Comparison of ENCODE assay signal across 20 mouse cellular contexts in genomic region chr9:45807337-45807736, GRCm38 (mm10). TPM values are rescaled to one million over a fixed set of nuclear protein-coding genes. Genes with fewer than 3 reads are reported as not detected.
A peak's percentile ranks its signal among the peaks of the same experiment; 100 is the strongest.
DNase-seq lines count a peak whose midpoint lies in the region; ATAC-seq lines count a peak whose summit lies in the region.
"Had no signal": no experiment of that assay in that cellular context is flagged by ENCODE, and none has a peak within 500 bp of the region (broad histone marks: within the 10 kb centered on the region; RNA-seq: fewer than 3 reads in every experiment).

No protein-coding gene starts in this region.

- no peak overlapping the region for H3K4me2 ChIP-seq in forebrain, embryonic 11.5 days (ENCODE audit: low read depth, low read length, severe bottlenecking)
- H3K4me2 ChIP-seq in forebrain, embryonic 16.5 days (ENCODE audit: low read length): no peak overlapping the region
- no peak overlapping the region for H3K4me2 ChIP-seq in kidney, embryonic 15.5 days
- peak overlapping the region; percentile 7; the same call in 1 of the 2 replicates for H3K4me2 ChIP-seq in intestine, embryonic 16.5 days (ENCODE audit: low read depth, low read length)
- H3K4me2 ChIP-seq: embryonic facial prominence, embryonic 15.5 days; forebrain, embryonic 15.5 days; hindbrain, embryonic 13.5 days had no signal

- H3K9ac ChIP-seq in forebrain, embryonic 11.5 days (ENCODE audit: low read length): no peak overlapping the region
- H3K9ac ChIP-seq in forebrain, embryonic 16.5 days (replicated peaks; ENCODE audit: low read depth, low read length): no peak overlapping the region
- H3K9ac ChIP-seq in kidney, embryonic 15.5 days: no peak overlapping the region
- peak overlapping the region; percentile 44; the same call in 1 of the 2 replicates for H3K9ac ChIP-seq in intestine, embryonic 16.5 days (ENCODE audit: low read depth, low read length)
- H3K9ac ChIP-seq: embryonic facial prominence, embryonic 15.5 days; forebrain, embryonic 15.5 days; hindbrain, embryonic 13.5 days had no signal

- ATAC-seq in forebrain, embryonic 11.5 days (replicated peaks; ENCODE audit: low FRiP score): no peak
- no peak for ATAC-seq in forebrain, embryonic 16.5 days
- no peak for ATAC-seq in kidney, embryonic 15.5 days (replicated peaks; ENCODE audit: low FRiP score)
- peak; percentile 83 for ATAC-seq in intestine, embryonic 16.5 days
- no peak for ATAC-seq in granulocyte monocyte progenitor cell, adult 5-6 weeks (replicated peaks; ENCODE audit: poor library complexity, severe bottlenecking)
- ATAC-seq: forebrain, embryonic 15.5 days; hindbrain, postnatal 0 days had no signal

- H3K9me3 ChIP-seq in forebrain, embryonic 11.5 days (ENCODE audit: control insufficient read depth, low read length): no peaks in the 10 kb centered on the region
- no peaks in the 10 kb centered on the region for H3K9me3 ChIP-seq in forebrain, embryonic 16.5 days (ENCODE audit: control insufficient read depth, low read length)
- H3K9me3 ChIP-seq in kidney, embryonic 15.5 days (replicated peaks): no peaks in the 10 kb centered on the region
- H3K9me3 ChIP-seq in intestine, embryonic 16.5 days (ENCODE audit: control insufficient read depth, low read length): no peaks in the 10 kb centered on the region
- H3K9me3 ChIP-seq: embryonic facial prominence, embryonic 15.5 days; forebrain, embryonic 10.5 days; forebrain, embryonic 15.5 days; heart, embryonic 10.5 days; hindbrain, embryonic 13.5 days had no signal

- DNase-seq in forebrain, embryonic 11.5 days (ENCODE audit: low spot score): peak; percentile 30
- peak; percentile 25 to 36 for DNase-seq in kidney, postnatal 36 days
- no peak for DNase-seq in layer of hippocampus, postnatal 25 days (ENCODE audit: extremely low spot score in 1 of 2, low spot score in 1 of 2)
- DNase-seq: adrenal gland, adult 2 months; adrenal gland, postnatal 25 days; cerebellum, adult 18-20 months; cerebellum, postnatal 10 days; heart, adult 11 months; heart, postnatal 10 days had no signal

- H3K4me3 ChIP-seq in forebrain, embryonic 11.5 days (ENCODE audit: low read depth, low read length): no peak overlapping the region
- H3K4me3 ChIP-seq in forebrain, embryonic 16.5 days (replicated peaks; ENCODE audit: low read length): no peak overlapping the region
- no peak overlapping the region for H3K4me3 ChIP-seq in kidney, embryonic 15.5 days (replicated peaks)
- no peak overlapping the region for H3K4me3 ChIP-seq in intestine, embryonic 16.5 days (ENCODE audit: low read length)
- H3K4me3 ChIP-seq: embryonic facial prominence, embryonic 15.5 days; erythroblast, embryonic 14.5 days; forebrain, embryonic 10.5 days; forebrain, embryonic 15.5 days; heart, embryonic 10.5 days; hindbrain, embryonic 13.5 days had no signal

- H3K27ac ChIP-seq in forebrain, embryonic 11.5 days (ENCODE audit: low read depth, low read length): no peak overlapping the region
- no peak overlapping the region for H3K27ac ChIP-seq in forebrain, embryonic 16.5 days (ENCODE audit: low read length)
- H3K27ac ChIP-seq in kidney, embryonic 15.5 days: no peak overlapping the region
- H3K27ac ChIP-seq in intestine, embryonic 16.5 days (ENCODE audit: low read length): peak overlapping the region; percentile 4; the same call in 1 of the 2 replicates
- H3K27ac ChIP-seq: embryonic facial prominence, embryonic 15.5 days; forebrain, embryonic 10.5 days; forebrain, embryonic 15.5 days; heart, embryonic 10.5 days; hindbrain, embryonic 13.5 days; hindbrain, postnatal 0 days had no signal

- no peaks in the 10 kb centered on the region; the same call in 1 of the 2 replicates for H3K36me3 ChIP-seq in forebrain, embryonic 11.5 days (ENCODE audit: control insufficient read depth, insufficient read depth, low read length)
- peaks cover 2% of the 10 kb centered on the region for H3K36me3 ChIP-seq in forebrain, embryonic 16.5 days (ENCODE audit: control insufficient read depth, insufficient read depth)
- H3K36me3 ChIP-seq in kidney, embryonic 15.5 days: peaks cover 40% of the 10 kb centered on the region
- H3K36me3 ChIP-seq in intestine, embryonic 16.5 days (ENCODE audit: control insufficient read depth, insufficient read depth, low read length): 0 out of 2 replicates have a peak, but pooled peaks cover 2% of the 10 kb centered on the region

- WGBS in forebrain, embryonic 11.5 days: 90% methylated on average over 11 of the region's 11 CpGs
- WGBS in forebrain, embryonic 16.5 days: 85% methylated on average over 11 of the region's 11 CpGs
- WGBS in kidney, embryonic 15.5 days: 80% methylated on average over 11 of the region's 11 CpGs
- WGBS in intestine, embryonic 16.5 days: 77% methylated on average over 11 of the region's 11 CpGs

- H3K4me1 ChIP-seq in forebrain, embryonic 11.5 days (replicated peaks; ENCODE audit: control insufficient read depth, insufficient read depth, low read length): no peaks in the 10 kb centered on the region
- peaks cover 3% of the 10 kb centered on the region; the same call in 1 of the 2 replicates for H3K4me1 ChIP-seq in forebrain, embryonic 16.5 days (replicated peaks; ENCODE audit: control insufficient read depth, insufficient read depth, low read length)
- peaks cover 15% of the 10 kb centered on the region for H3K4me1 ChIP-seq in kidney, embryonic 15.5 days
- 0 out of 2 replicates have a peak, but pooled peaks cover 7% of the 10 kb centered on the region for H3K4me1 ChIP-seq in intestine, embryonic 16.5 days (ENCODE audit: control insufficient read depth, insufficient read depth, low read length)
- H3K4me1 ChIP-seq: embryonic facial prominence, embryonic 15.5 days had no signal

- no peaks in the 10 kb centered on the region for H3K27me3 ChIP-seq in forebrain, embryonic 11.5 days (ENCODE audit: control insufficient read depth, insufficient read depth, low read length)
- H3K27me3 ChIP-seq in forebrain, embryonic 16.5 days (replicated peaks; ENCODE audit: control insufficient read depth, insufficient read depth, low read length): no peaks in the 10 kb centered on the region
- H3K27me3 ChIP-seq in kidney, embryonic 15.5 days: no peaks in the 10 kb centered on the region
- H3K27me3 ChIP-seq in intestine, embryonic 16.5 days (replicated peaks; ENCODE audit: control insufficient read depth, insufficient read depth, low read length): no peaks in the 10 kb centered on the region
- H3K27me3 ChIP-seq: embryonic facial prominence, embryonic 15.5 days; forebrain, embryonic 15.5 days; hindbrain, embryonic 13.5 days had no signal

RNA-seq across cellular contexts. Expression of gene Cep164, which starts 21.2 kb away (rescaled TPM):
- 17.5 and 21.5 TPM in 2 replicates for polyA plus RNA-seq in forebrain, embryonic 11.5 days (2014; fragmentation: Nextera tagmentation; extraction: Ambion mirVana)
- 11.6 and 17.9 TPM in 2 replicates for polyA plus RNA-seq in forebrain, embryonic 16.5 days (2015; fragmentation: Nextera tagmentation; extraction: Ambion mirVana)
- 28.3 and 30.6 TPM in 2 replicates for polyA plus RNA-seq in kidney, embryonic 15.5 days (2015; fragmentation: Nextera tagmentation; extraction: Ambion mirVana)
- 20.6 and 21.6 TPM in 2 replicates for polyA plus RNA-seq in intestine, embryonic 16.5 days (2015; fragmentation: Nextera tagmentation; extraction: Ambion mirVana)
- total RNA-seq in layer of hippocampus, postnatal 25 days (2021): 10 to 100 TPM in 1 of 2 experiments, 1 to 10 TPM in 1; 9.0 to 14.8 TPM
- total RNA-seq in granulocyte monocyte progenitor cell, adult 5-6 weeks (2014; fragmentation: Nextera tagmentation): 19.8 and 22.3 TPM in 2 replicates
- 18.5 and 22.1 TPM in 2 replicates for total RNA-seq in granulocyte monocyte progenitor cell, adult 5-6 weeks (2017)

RNA-seq across cellular contexts. Expression of gene Bace1, which starts 31.0 kb away (rescaled TPM):
- polyA plus RNA-seq in forebrain, embryonic 11.5 days (2014; fragmentation: Nextera tagmentation; extraction: Ambion mirVana): 29.8 and 30.7 TPM in 2 replicates
- 46.9 and 51.7 TPM in 2 replicates for polyA plus RNA-seq in forebrain, embryonic 16.5 days (2015; fragmentation: Nextera tagmentation; extraction: Ambion mirVana)
- 32.9 and 33.9 TPM in 2 replicates for polyA plus RNA-seq in kidney, embryonic 15.5 days (2015; fragmentation: Nextera tagmentation; extraction: Ambion mirVana)
- polyA plus RNA-seq in intestine, embryonic 16.5 days (2015; fragmentation: Nextera tagmentation; extraction: Ambion mirVana): 17.8 TPM in 2 replicates
- 100 to 1,000 TPM in 1 of 2 experiments, 10 to 100 TPM in 1; 95.4 to 107 TPM for total RNA-seq in layer of hippocampus, postnatal 25 days (2021)
- 44.3 and 77.0 TPM in 2 replicates for total RNA-seq in granulocyte monocyte progenitor cell, adult 5-6 weeks (2014; fragmentation: Nextera tagmentation)
- 48.5 and 62.9 TPM in 2 replicates for total RNA-seq in granulocyte monocyte progenitor cell, adult 5-6 weeks (2017)

Comparison
In these comparisons a context has a peak if more than half of its experiments do, and no peak if none do; other contexts are left out.
1. DNase-seq: peak in forebrain, embryonic 11.5 days (single experiment) and kidney, postnatal 36 days (2 of 2); none in layer of hippocampus, postnatal 25 days (0 of 2).